Mouse (Mus musculus) hindbrain, postnatal 0 days (tissue): ENCODE data around the gene Etfdh. TPM values are rescaled to one million over a fixed set of nuclear protein-coding genes. Genes with fewer than 3 reads are reported as not detected.
A peak's percentile ranks its signal among the peaks of the same experiment; 100 is the strongest.

ENCODE experiments used
- ATAC-seq: fragments of 200-750 bp; cut with Nextera tagmentation; 2 replicates; pipeline ENCODE4 v1.8.0; 2017; ENCODE audit warnings: mild to moderate bottlenecking, moderate TSS enrichment, moderate library complexity
- DNase-seq: peaks from one replicate; pipeline ENCODE4 v3.0.0-alpha.2; 2015; ENCODE audit warnings: low spot score
- H3K27ac ChIP-seq: fragments of 300-500 bp; sonication (generic); 2 replicates; pipeline ENCODE4 v1.5.1; 2014; ENCODE audit warnings: mild to moderate bottlenecking
- H3K27me3 ChIP-seq: fragments of 300-500 bp; sonication (generic); 2 replicates; pipeline ENCODE4 v1.6.1; 2014; ENCODE audit warnings: low read length, mixed read lengths; ENCODE audit not compliant: insufficient read depth
- H3K36me3 ChIP-seq: fragments of 300-500 bp; sonication (generic); 2 replicates; pipeline ENCODE4 v1.6.1; 2014; ENCODE audit warnings: low read length, mixed read lengths; ENCODE audit not compliant: insufficient read depth
- H3K4me1 ChIP-seq: fragments of 300-500 bp; sonication (generic); 2 replicates; pipeline ENCODE4 v1.6.1; 2014; ENCODE audit warnings: antibody characterized with exemption, low read length, mixed read lengths; ENCODE audit not compliant: insufficient read depth
- H3K4me2 ChIP-seq: fragments of 300-500 bp; sonication (generic); 2 replicates; pipeline ENCODE4 v1.6.1; 2014; ENCODE audit warnings: low read depth, mild to moderate bottlenecking, low read length, moderate library complexity, mixed read lengths
- H3K4me3 ChIP-seq: fragments of 300-500 bp; sonication (generic); 2 replicates; pipeline ENCODE4 v1.5.1; 2014; ENCODE audit warnings: low read length
- H3K9ac ChIP-seq: fragments of 300-500 bp; sonication (generic); replicated peaks from 2 replicates; pipeline ENCODE4 v1.6.1; 2014; ENCODE audit warnings: mild to moderate bottlenecking, low read length, moderate library complexity, mixed read lengths
- H3K9me3 ChIP-seq: fragments of 300-500 bp; sonication (generic); 2 replicates; pipeline ENCODE4 v1.6.1; 2016; ENCODE audit warnings: low read length, mixed read lengths
- CTCF ChIP-seq: IDR thresholded peaks from 2 replicates; pipeline ENCODE4 v1.5.1; 2016; ENCODE audit warnings: antibody characterized with exemption, control low read depth, low read depth
- WGBS: fragments of 180-500 bp; shearing (Covaris S2); extraction: QIAGEN DNeasy Blood & Tissue Kit; methylation state at CpG from one replicate; pipeline ENCODE4 v1.1.7; 2014; 5-methylcytosine and 5-hydroxymethylcytosine counted together
- polyA plus RNA-seq: library from polyadenylated mRNA; unstranded; fragments of >200 nt; fragmentation: Nextera tagmentation; extraction: Ambion mirVana; gene quantifications from 2 replicates; pipeline ENCODE4 v1.2.1, GENCODE M21; 2015
- total RNA-seq: library from RNA; depleted of rRNA; stranded (reverse); fragments of >200 nt; gene quantifications from 2 replicates; pipeline ENCODE4 v1.2.3, GENCODE M21; 2014

Gene Etfdh
- total and polyA plus RNA-seq, 2 experiments from 2014 or later, result 24.6 to 45.2 TPM

- no peak overlapping the region for H3K4me2 ChIP-seq
- no peaks in the 10 kb centered on the region for H3K36me3 ChIP-seq
- ATAC-seq (no peak), DNase-seq (no peak)
- WGBS, result 60% methylated on average over 5 of the region's 5 CpGs
- H3K4me3 ChIP-seq, result no peak overlapping the region
- H3K27me3 ChIP-seq, result no peaks in the 10 kb centered on the region
- no peak for TF ChIP-seq CTCF
- no peaks in the 10 kb centered on the region for H3K4me1 ChIP-seq
- no peaks in the 10 kb centered on the region for H3K9me3 ChIP-seq
- no peak overlapping the region for H3K9ac ChIP-seq
- no peak overlapping the region for H3K27ac ChIP-seq
Observed at GRCm38 (mm10) chr3:79656682-79657081, 27.4 kb upstream of the Etfdh start.

- no peak for TF ChIP-seq CTCF
- WGBS, result 90% methylated on average over 6 of the region's 6 CpGs
- no peak for ATAC-seq
- no peaks in the 10 kb centered on the region for H3K9me3 ChIP-seq
- no peak overlapping the region for H3K4me2 ChIP-seq
- H3K4me1 ChIP-seq, result no peaks in the 10 kb centered on the region
- no peak overlapping the region for H3K9ac ChIP-seq
- H3K4me3 ChIP-seq, result no peak overlapping the region
- no peaks in the 10 kb centered on the region for H3K27me3 ChIP-seq
- H3K27ac ChIP-seq, result no peak overlapping the region
- no peaks in the 10 kb centered on the region for H3K36me3 ChIP-seq
- no peak for DNase-seq
Observed at GRCm38 (mm10) chr3:79652129-79652528, 22.8 kb upstream of the Etfdh start.

- Histone ChIP-seq H3K27ac (peak within 1 kb of the TSS; percentile 91), H3K36me3 (peaks cover 6% of the 10 kb centered on the region), H3K9ac (peak within 1 kb of the TSS; percentile 61), H3K4me1 (no peaks in the 10 kb centered on the region), H3K27me3 (no peaks in the 10 kb centered on the region), H3K4me3 (peak within 1 kb of the TSS; percentile 71), H3K4me2 (peak within 1 kb of the TSS; percentile 69), H3K9me3 (0 out of 2 replicates have a peak, but pooled peaks cover 4% of the 10 kb centered on the region)
- ATAC-seq (peak; percentile 99), DNase-seq (peak; percentile 100)
- 1% methylated on average over 60 of the region's 60 CpGs for WGBS
- TF ChIP-seq CTCF, result no peak; the same call in 1 of the 2 replicates
Observed at GRCm38 (mm10) chr3:79628561-79629415, 512 bp downstream of the Etfdh start, which contains the start of gene 4930579G24Rik. TSS of gene 4930579G24Rik (plus strand) at chr3:79629079.

- Histone ChIP-seq H3K4me2 (peak overlapping the region; percentile 65), H3K27me3 (no peaks in the 10 kb centered on the region), H3K9me3 (0 out of 2 replicates have a peak, but pooled peaks cover 2% of the 10 kb centered on the region), H3K36me3 (peaks cover 4% of the 10 kb centered on the region; the same call in 1 of the 2 replicates), H3K4me3 (peak overlapping the region; percentile 71), H3K9ac (peak overlapping the region; percentile 56), H3K27ac (peak overlapping the region; percentile 74), H3K4me1 (no peaks in the 10 kb centered on the region)
- ATAC-seq, result no peak
- peak; percentile 35 for DNase-seq
- TF ChIP-seq CTCF, result peak; percentile 4; the same call in 1 of the 2 replicates
- 1% methylated on average over 9 of the region's 9 CpGs for WGBS
Observed at GRCm38 (mm10) chr3:79628182-79628560, 1.1 kb downstream of the Etfdh start.

GRCm38 (mm10) chr3:79627484-79628181 is 1.7 kb downstream of the Etfdh start:
- 22% methylated on average over 10 of the region's 10 CpGs for WGBS
- H3K27me3 ChIP-seq, result no peaks in the 10 kb centered on the region
- no peaks in the 10 kb centered on the region for H3K4me1 ChIP-seq
- peak; percentile 63 for TF ChIP-seq CTCF
- no peak overlapping the region for H3K27ac ChIP-seq
- peak overlapping the region; percentile 71 for H3K4me3 ChIP-seq
- H3K36me3 ChIP-seq, result peaks cover 1% of the 10 kb centered on the region; the same call in 1 of the 2 replicates
- no peak for ATAC-seq
- DNase-seq, result peak; percentile 18
- H3K9ac ChIP-seq, result peak overlapping the region; percentile 56; the same call in 1 of the 2 replicates
- peak overlapping the region; percentile 65 for H3K4me2 ChIP-seq
- no peaks in the 10 kb centered on the region for H3K9me3 ChIP-seq

GRCm38 (mm10) chr3:79609886-79610285 is 19.4 kb downstream of the Etfdh start:
- Histone ChIP-seq H3K27ac (no peak overlapping the region), H3K4me1 (no peaks in the 10 kb centered on the region), H3K27me3 (no peaks in the 10 kb centered on the region), H3K4me3 (no peak overlapping the region), H3K9me3 (no peaks in the 10 kb centered on the region), H3K36me3 (peaks cover 36% of the 10 kb centered on the region), H3K9ac (no peak overlapping the region), H3K4me2 (no peak overlapping the region)
- ATAC-seq (no peak), DNase-seq (no peak)
- TF ChIP-seq CTCF, result no peak
- WGBS, result 94% methylated on average over 2 of the region's 2 CpGs
